Mouse (Mus musculus): Measurements from ENCODE around the gene Ttc13. TPM values are rescaled to one million over a fixed set of nuclear protein-coding genes. Genes with fewer than 3 reads are reported as not detected.

The Ttc13 gene
- polyA plus RNA-seq (2015; fragmentation: Nextera tagmentation; extraction: Ambion mirVana) = 39.5 and 39.6 TPM in 2 replicates

- H3K4me1 ChIP-seq = peaks cover 20% of the 10 kb centered on the region
- peak within 1 kb of the TSS; percentile 94 for H3K4me3 ChIP-seq
- peaks cover 10% of the 10 kb centered on the region for H3K36me3 ChIP-seq
- 0 out of 2 replicates have a peak within 1 kb of the TSS, but pooled peaks have one; percentile 17 for H3K27ac ChIP-seq
- H3K4me2 ChIP-seq = peak within 1 kb of the TSS; percentile 93
- WGBS = under 1% methylated on average over 59 of the region's 59 CpGs
- H3K27me3 ChIP-seq = no peaks in the 10 kb centered on the region
- peak; percentile 100 for ATAC-seq (ENCODE audit: insufficient number of reproducible peaks, insufficient read depth, low FRiP score, low TSS enrichment, low read depth)
- H3K9me3 ChIP-seq = no peaks in the 10 kb centered on the region
- H3K9ac ChIP-seq = peak within 1 kb of the TSS; percentile 86
These were observed at the start of gene Ttc13, which contains the start of gene Arv1 for GRCm38 (mm10) chr8:124721862-124722515. Ttc13 (minus strand) TSS chr8:124721983. Arv1 (plus strand) TSS chr8:124722139.

- 44% methylated on average over 7 of the region's 7 CpGs for WGBS
- H3K4me3 ChIP-seq = no peak overlapping the region
- ATAC-seq (ENCODE audit: insufficient number of reproducible peaks, insufficient read depth, low FRiP score, low TSS enrichment, low read depth) = no peak
These were observed 41.3 kb upstream of the Ttc13 start for GRCm38 (mm10) chr8:124763061-124763460.

GRCm38 (mm10) chr8:124758544-124758943, 36.8 kb upstream of the Ttc13 start:
- H3K27ac ChIP-seq = no peak overlapping the region
- no peak overlapping the region for H3K9ac ChIP-seq
- peaks cover 18% of the 10 kb centered on the region for H3K27me3 ChIP-seq
- H3K4me1 ChIP-seq = peaks cover 7% of the 10 kb centered on the region; the same call in 1 of the 2 replicates
- no peak for ATAC-seq (ENCODE audit: insufficient number of reproducible peaks, insufficient read depth, low FRiP score, low TSS enrichment, low read depth)
- H3K4me3 ChIP-seq = no peak overlapping the region
- no peaks in the 10 kb centered on the region for H3K36me3 ChIP-seq
- H3K4me2 ChIP-seq = no peak overlapping the region
- WGBS = 54% methylated on average over 3 of the region's 3 CpGs
- H3K9me3 ChIP-seq = no peaks in the 10 kb centered on the region

More at GRCm38 (mm10) chr8:124763061-124763460, 41.3 kb upstream of the Ttc13 start:
- Histone ChIP-seq H3K9me3 (no peaks in the 10 kb centered on the region), H3K36me3 (no peaks in the 10 kb centered on the region), H3K4me1 (no peaks in the 10 kb centered on the region), H3K4me2 (no peak overlapping the region), H3K27me3 (no peaks in the 10 kb centered on the region), H3K9ac (no peak overlapping the region), H3K27ac (no peak overlapping the region)

- Histone ChIP-seq H3K4me2 (no peak overlapping the region), H3K27me3 (peaks cover 38% of the 10 kb centered on the region), H3K9me3 (no peaks in the 10 kb centered on the region), H3K9ac (no peak overlapping the region), H3K4me3 (no peak overlapping the region), H3K36me3 (no peaks in the 10 kb centered on the region), H3K4me1 (peaks cover 13% of the 10 kb centered on the region), H3K27ac (no peak overlapping the region)
- no peak for ATAC-seq (ENCODE audit: insufficient number of reproducible peaks, insufficient read depth, low FRiP score, low TSS enrichment, low read depth)
- WGBS = 34% methylated on average over 5 of the region's 5 CpGs
These were observed 34.8 kb upstream of the Ttc13 start for GRCm38 (mm10) chr8:124756601-124757000.

GRCm38 (mm10) chr8:124756153-124756552, 34.4 kb upstream of the Ttc13 start:
- Histone ChIP-seq H3K9me3 (no peaks in the 10 kb centered on the region), H3K4me1 (peaks cover 17% of the 10 kb centered on the region), H3K9ac (no peak overlapping the region), H3K4me2 (no peak overlapping the region), H3K36me3 (no peaks in the 10 kb centered on the region), H3K27me3 (peaks cover 42% of the 10 kb centered on the region), H3K4me3 (no peak overlapping the region), H3K27ac (no peak overlapping the region)
- WGBS = 59% methylated on average over 2 of the region's 2 CpGs
- no peak for ATAC-seq (ENCODE audit: insufficient number of reproducible peaks, insufficient read depth, low FRiP score, low TSS enrichment, low read depth)

- no peak for ATAC-seq (ENCODE audit: insufficient number of reproducible peaks, insufficient read depth, low FRiP score, low TSS enrichment, low read depth)
- 70% methylated on average over 8 of the region's 8 CpGs for WGBS
These were observed 33.7 kb upstream of the Ttc13 start for GRCm38 (mm10) chr8:124755481-124755880.

GRCm38 (mm10) chr8:124754792-124755190, 33.0 kb upstream of the Ttc13 start:
- Histone ChIP-seq H3K9me3 (no peaks in the 10 kb centered on the region), H3K27ac (no peak overlapping the region), H3K4me2 (no peak overlapping the region), H3K36me3 (no peaks in the 10 kb centered on the region), H3K9ac (no peak overlapping the region), H3K4me3 (no peak overlapping the region), H3K4me1 (peaks cover 27% of the 10 kb centered on the region), H3K27me3 (peaks cover 56% of the 10 kb centered on the region)
- ATAC-seq (ENCODE audit: insufficient number of reproducible peaks, insufficient read depth, low FRiP score, low TSS enrichment, low read depth) = no peak
- WGBS = 37% methylated on average over 4 of the region's 4 CpGs

More at GRCm38 (mm10) chr8:124755481-124755880, 33.7 kb upstream of the Ttc13 start:
- no peak overlapping the region for H3K4me3 ChIP-seq
- no peak overlapping the region for H3K4me2 ChIP-seq
- no peak overlapping the region for H3K27ac ChIP-seq
- H3K36me3 ChIP-seq = no peaks in the 10 kb centered on the region
- peaks cover 22% of the 10 kb centered on the region for H3K4me1 ChIP-seq
- H3K9me3 ChIP-seq = no peaks in the 10 kb centered on the region
- H3K27me3 ChIP-seq = peaks cover 49% of the 10 kb centered on the region
- H3K9ac ChIP-seq = no peak overlapping the region

- no peaks in the 10 kb centered on the region for H3K9me3 ChIP-seq
- WGBS = 13% methylated on average over 11 of the region's 11 CpGs
- H3K9ac ChIP-seq = no peak overlapping the region; the same call in 1 of the 2 replicates
- no peak overlapping the region for H3K4me2 ChIP-seq
- H3K4me3 ChIP-seq = no peak overlapping the region
- H3K4me1 ChIP-seq = peaks cover 27% of the 10 kb centered on the region
- ATAC-seq (ENCODE audit: insufficient number of reproducible peaks, insufficient read depth, low FRiP score, low TSS enrichment, low read depth) = no peak
- H3K27me3 ChIP-seq = peaks cover 61% of the 10 kb centered on the region
- H3K36me3 ChIP-seq = no peaks in the 10 kb centered on the region
- H3K27ac ChIP-seq = no peak overlapping the region
These were observed 32.5 kb upstream of the Ttc13 start for GRCm38 (mm10) chr8:124754101-124754791.

- peak overlapping the region; percentile 53; the same call in 1 of the 2 replicates for H3K4me3 ChIP-seq
- 0 out of 2 replicates have a peak, but pooled peaks have one; percentile 12 for ATAC-seq (ENCODE audit: insufficient number of reproducible peaks, insufficient read depth, low FRiP score, low TSS enrichment, low read depth)
- no peaks in the 10 kb centered on the region for H3K36me3 ChIP-seq
- no peak overlapping the region for H3K9ac ChIP-seq
- H3K4me2 ChIP-seq = peak overlapping the region; percentile 91
- H3K9me3 ChIP-seq = no peaks in the 10 kb centered on the region
- peaks cover 63% of the 10 kb centered on the region for H3K27me3 ChIP-seq
- H3K4me1 ChIP-seq = peaks cover 27% of the 10 kb centered on the region
- 29% methylated on average over 21 of the region's 21 CpGs for WGBS
- H3K27ac ChIP-seq = no peak overlapping the region
These were observed 30.6 kb upstream of the Ttc13 start for GRCm38 (mm10) chr8:124752325-124752862.

GRCm38 (mm10) chr8:124751709-124752173, 30.0 kb upstream of the Ttc13 start, which contains the start of gene Fam89a:
Fam89a (minus strand) TSS chr8:124751832.
- peak; percentile 81 for ATAC-seq (ENCODE audit: insufficient number of reproducible peaks, insufficient read depth, low FRiP score, low TSS enrichment, low read depth)
- H3K36me3 ChIP-seq = no peaks in the 10 kb centered on the region
- peaks cover 63% of the 10 kb centered on the region for H3K27me3 ChIP-seq
- H3K27ac ChIP-seq = no peak within 1 kb of the TSS
- WGBS = under 1% methylated on average over 41 of the region's 41 CpGs
- H3K9me3 ChIP-seq = no peaks in the 10 kb centered on the region
- peaks cover 27% of the 10 kb centered on the region for H3K4me1 ChIP-seq
- peak within 1 kb of the TSS; percentile 91 for H3K4me2 ChIP-seq
- peak within 1 kb of the TSS; percentile 65 for H3K9ac ChIP-seq
- peak within 1 kb of the TSS; percentile 53 for H3K4me3 ChIP-seq

- no peak overlapping the region for H3K27ac ChIP-seq
- no peak for ATAC-seq (ENCODE audit: insufficient number of reproducible peaks, insufficient read depth, low FRiP score, low TSS enrichment, low read depth)
- H3K4me1 ChIP-seq = peaks cover 27% of the 10 kb centered on the region
- WGBS = under 1% methylated on average over 31 of the region's 31 CpGs
- no peaks in the 10 kb centered on the region for H3K36me3 ChIP-seq
- peak overlapping the region; percentile 91 for H3K4me2 ChIP-seq
- peak overlapping the region; percentile 53 for H3K4me3 ChIP-seq
- peaks cover 63% of the 10 kb centered on the region for H3K27me3 ChIP-seq
- no peaks in the 10 kb centered on the region for H3K9me3 ChIP-seq
- peak overlapping the region; percentile 65 for H3K9ac ChIP-seq
These were observed 29.4 kb upstream of the Ttc13 start for GRCm38 (mm10) chr8:124751191-124751590.
